Mouse (Mus musculus): Measurements from ENCODE around the gene Gcc2. TPM values are rescaled to one million over a fixed set of nuclear protein-coding genes. Genes with fewer than 3 reads are reported as not detected.
A peak's percentile ranks its signal among the peaks of the same experiment; 100 is the strongest.
"Not testable (repeated sequence)": the region's sequence is repeated elsewhere in the genome, so short reads cannot be mapped to it uniquely, and the experiment has no call there.

The Gcc2 gene
- polyA plus RNA-seq, 1 experiment from 2014 or later, result 67.0 TPM

DNA sequence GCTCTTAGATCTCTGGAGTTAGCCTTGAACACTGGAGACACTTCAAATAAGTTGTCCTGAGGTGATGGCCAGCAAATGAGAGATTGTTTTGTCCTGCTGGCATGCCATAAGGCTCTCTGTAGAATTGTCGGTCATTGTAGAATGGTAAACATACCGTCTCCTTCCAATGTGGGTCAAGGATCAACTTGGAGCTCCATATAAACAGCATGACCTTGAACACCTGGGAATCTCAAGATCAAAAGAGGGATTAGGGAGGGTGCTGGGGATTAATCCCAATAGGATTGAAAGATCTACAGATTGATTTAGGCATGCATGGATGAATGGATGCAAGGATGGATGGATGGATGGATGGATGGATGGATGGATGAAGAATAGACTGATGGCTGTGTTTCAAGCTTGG lies 33.7 kb upstream of the Gcc2 start:
- not testable (repeated sequence) for H3K27me3 ChIP-seq; H3K4me1 ChIP-seq; H3K36me3 ChIP-seq; H3K27ac ChIP-seq; H3K9ac ChIP-seq; H3K4me2 ChIP-seq (replicated peaks); ATAC-seq (ENCODE audit: low FRiP score, low read depth); H3K4me3 ChIP-seq; H3K9me3 ChIP-seq
- 91% methylated on average over 2 of the region's 2 CpGs for WGBS

DNA sequence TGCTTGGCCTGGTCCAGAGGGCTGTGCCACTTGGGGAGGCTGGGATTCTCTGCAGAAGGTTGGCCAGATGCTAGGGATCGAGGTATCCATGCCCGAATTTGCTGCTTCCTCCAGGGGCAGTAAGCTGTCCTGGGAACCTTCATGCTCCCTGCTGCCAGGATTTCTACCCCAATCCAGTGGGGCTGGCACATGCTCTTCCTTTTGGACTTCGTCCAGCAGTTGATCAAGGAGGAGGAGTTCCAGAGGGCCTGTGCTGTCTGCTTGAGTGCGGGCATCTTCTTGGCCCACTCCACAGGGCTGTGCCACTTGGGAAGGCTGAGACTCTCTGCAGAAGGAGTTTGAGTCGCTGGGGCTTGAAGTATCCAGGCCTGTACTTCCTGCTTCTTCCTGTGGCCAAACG lies 32.1 kb upstream of the Gcc2 start:
- 84% methylated on average over 4 of the region's 6 CpGs for WGBS

GRCm38 (mm10) chr10:58223972-58224805 lies 31.1 kb upstream of the Gcc2 start:
- not testable (repeated sequence) for H3K4me2 ChIP-seq (replicated peaks); H3K36me3 ChIP-seq; H3K9ac ChIP-seq; H3K27me3 ChIP-seq; H3K9me3 ChIP-seq; H3K27ac ChIP-seq; H3K4me1 ChIP-seq; ATAC-seq (ENCODE audit: low FRiP score, low read depth); H3K4me3 ChIP-seq
- 83% methylated on average over 31 of the region's 31 CpGs for WGBS

More for the DNA sequence above, 32.1 kb upstream of the Gcc2 start:
- not testable (repeated sequence) for H3K4me2 ChIP-seq (replicated peaks); H3K9me3 ChIP-seq; H3K27me3 ChIP-seq; H3K4me3 ChIP-seq; H3K9ac ChIP-seq; H3K27ac ChIP-seq; ATAC-seq (ENCODE audit: low FRiP score, low read depth); H3K36me3 ChIP-seq; H3K4me1 ChIP-seq

- 84% methylated on average over 18 of the region's 18 CpGs for WGBS
- not testable (repeated sequence) for H3K4me3 ChIP-seq; H3K27me3 ChIP-seq; ATAC-seq (ENCODE audit: low FRiP score, low read depth); H3K9me3 ChIP-seq; H3K27ac ChIP-seq; H3K9ac ChIP-seq; H3K4me2 ChIP-seq (replicated peaks); H3K4me1 ChIP-seq; H3K36me3 ChIP-seq
Measured at GRCm38 (mm10) chr10:58224827-58225785, 30.2 kb upstream of the Gcc2 start, which contains the start of gene AW822073. Gene AW822073, minus strand, starts transcription at chr10:58224930.

- not testable (repeated sequence) for H3K36me3 ChIP-seq; H3K4me1 ChIP-seq; H3K4me3 ChIP-seq; H3K9ac ChIP-seq; ATAC-seq (ENCODE audit: low FRiP score, low read depth); H3K4me2 ChIP-seq (replicated peaks); H3K9me3 ChIP-seq; H3K27ac ChIP-seq; H3K27me3 ChIP-seq
- WGBS, result 75% methylated on average over 4 of the region's 4 CpGs
Measured at GRCm38 (mm10) chr10:58226357-58226756, 28.9 kb upstream of the Gcc2 start.

- not testable (repeated sequence) for H3K4me2 ChIP-seq (replicated peaks); H3K4me1 ChIP-seq; H3K36me3 ChIP-seq; H3K4me3 ChIP-seq; H3K9ac ChIP-seq; H3K27me3 ChIP-seq; H3K27ac ChIP-seq; ATAC-seq (ENCODE audit: low FRiP score, low read depth)
- H3K9me3 ChIP-seq, result peaks cover 15% of the 10 kb centered on the region
- 81% methylated on average over 3 of the region's 6 CpGs for WGBS
Measured at GRCm38 (mm10) chr10:58227798-58228197, 27.5 kb upstream of the Gcc2 start.

DNA sequence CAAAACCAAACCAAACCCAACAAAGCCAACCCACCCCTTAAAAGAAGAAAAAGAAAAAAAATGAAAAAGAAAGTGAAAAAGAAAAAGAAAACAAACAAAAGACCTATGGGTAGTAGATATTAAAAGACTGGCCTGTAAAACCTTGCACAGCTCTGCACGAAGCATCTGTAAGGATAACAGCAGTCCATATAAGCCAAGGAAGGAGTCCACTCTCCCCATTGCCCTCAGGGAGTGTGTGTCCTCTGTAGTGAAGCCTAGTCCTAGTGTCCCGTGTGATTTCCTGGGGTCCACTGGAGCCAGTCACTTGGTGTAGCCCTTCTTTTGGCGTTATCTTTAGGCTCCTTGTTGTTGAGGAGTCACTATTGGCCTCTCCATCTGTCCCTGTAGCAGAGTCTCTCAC lies 25.3 kb upstream of the Gcc2 start:
- H3K9me3 ChIP-seq, result peaks cover 17% of the 10 kb centered on the region
- not testable (repeated sequence) for ATAC-seq (ENCODE audit: low FRiP score, low read depth)

DNA sequence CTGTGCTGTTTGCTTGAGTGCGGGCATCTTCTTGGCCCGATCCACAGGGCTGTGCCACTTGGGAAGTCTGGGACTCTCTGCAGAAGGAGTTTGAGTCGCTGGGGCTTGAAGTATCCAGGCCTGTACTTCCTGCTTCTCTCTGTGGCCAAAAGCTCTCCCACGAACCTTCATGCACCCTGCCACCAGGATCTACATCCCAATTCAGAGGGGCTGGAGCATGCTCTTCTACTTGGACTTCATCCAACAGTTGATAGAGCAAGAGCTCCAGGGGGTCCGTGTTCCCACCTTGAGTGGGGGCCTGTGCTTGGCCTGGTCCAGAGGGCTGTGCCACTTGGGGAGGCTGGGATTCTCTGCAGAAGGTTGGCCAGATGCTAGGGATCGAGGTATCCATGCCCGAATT lies 24.2 kb upstream of the Gcc2 start:
- H3K4me1 ChIP-seq; H3K4me2 ChIP-seq (replicated peaks); H3K36me3 ChIP-seq; H3K9ac ChIP-seq; H3K27ac ChIP-seq; H3K4me3 ChIP-seq; H3K27me3 ChIP-seq: not testable (repeated sequence)
- ATAC-seq (ENCODE audit: low FRiP score, low read depth), result peak; percentile 37
- 84% methylated on average over 5 of the region's 7 CpGs for WGBS
- peaks cover 17% of the 10 kb centered on the region for H3K9me3 ChIP-seq

More for the DNA sequence above, 25.3 kb upstream of the Gcc2 start:
- not testable (repeated sequence) for H3K4me2 ChIP-seq (replicated peaks); H3K27ac ChIP-seq; H3K27me3 ChIP-seq; H3K9ac ChIP-seq; H3K4me1 ChIP-seq; H3K36me3 ChIP-seq; H3K4me3 ChIP-seq
- WGBS, result 55% methylated on average over 3 of the region's 3 CpGs

- 88% methylated on average over 35 of the region's 35 CpGs for WGBS
- H3K9me3 ChIP-seq, result peaks cover 14% of the 10 kb centered on the region
- H3K27me3 ChIP-seq; H3K4me3 ChIP-seq; H3K27ac ChIP-seq; H3K36me3 ChIP-seq; H3K4me2 ChIP-seq (replicated peaks); H3K9ac ChIP-seq; H3K4me1 ChIP-seq: not testable (repeated sequence)
- peak; percentile 80 for ATAC-seq (ENCODE audit: low FRiP score, low read depth)
Measured at GRCm38 (mm10) chr10:58231779-58232640, 23.3 kb upstream of the Gcc2 start.

- H3K9me3 ChIP-seq, result peaks cover 14% of the 10 kb centered on the region
- H3K36me3 ChIP-seq; H3K27me3 ChIP-seq; H3K4me3 ChIP-seq; H3K4me2 ChIP-seq (replicated peaks); H3K4me1 ChIP-seq; H3K27ac ChIP-seq; H3K9ac ChIP-seq: not testable (repeated sequence)
- peak; percentile 42 for ATAC-seq (ENCODE audit: low FRiP score, low read depth)
- 80% methylated on average over 8 of the region's 8 CpGs for WGBS
Measured at GRCm38 (mm10) chr10:58232641-58232969, 22.7 kb upstream of the Gcc2 start, which contains the start of gene Duxf3. Gene Duxf3, minus strand, starts transcription at chr10:58232675.

DNA sequence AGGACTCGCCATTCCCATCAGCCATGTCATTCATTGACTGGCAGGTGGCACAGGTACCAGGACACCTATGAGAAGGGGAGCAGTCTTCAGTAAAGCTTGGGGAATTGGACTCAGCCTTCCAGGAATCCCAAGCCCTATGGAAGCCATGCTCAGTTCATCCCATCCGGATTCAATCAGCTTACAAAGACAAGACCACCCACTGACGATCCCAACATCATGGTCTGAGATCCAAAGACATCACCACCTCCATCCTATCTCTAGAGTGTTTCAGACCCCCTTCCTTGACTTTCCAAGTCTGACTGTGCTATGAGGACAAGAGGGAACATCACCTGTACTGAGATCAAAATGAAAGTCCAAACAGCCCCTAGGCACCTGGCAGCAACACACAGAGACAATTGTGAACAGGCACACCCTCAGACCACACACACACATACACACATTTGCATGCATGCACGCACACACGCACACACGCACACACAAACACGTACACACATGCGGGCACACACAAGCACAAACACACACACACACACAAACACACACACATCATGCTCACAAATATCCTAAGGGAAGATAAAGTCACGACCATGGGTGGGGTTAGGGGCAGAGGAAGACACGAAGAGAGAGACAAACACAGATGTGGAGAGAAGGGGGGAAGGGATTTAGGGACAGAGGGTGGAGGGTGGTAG lies 22.1 kb upstream of the Gcc2 start:
- ATAC-seq (ENCODE audit: low FRiP score, low read depth), result peak; percentile 39
- not testable (repeated sequence) for H3K27me3 ChIP-seq; H3K4me2 ChIP-seq (replicated peaks); H3K4me1 ChIP-seq; H3K4me3 ChIP-seq; H3K36me3 ChIP-seq; H3K9ac ChIP-seq; H3K27ac ChIP-seq
- 77% methylated on average over 10 of the region's 10 CpGs for WGBS
- peaks cover 16% of the 10 kb centered on the region for H3K9me3 ChIP-seq

Data from limb, embryonic 13.5 days (tissue).